ENCODE assay signal across 20 mouse cellular contexts in genomic region chr3:142963818-142964372, GRCm38 (mm10).
DNase-seq lines count a peak whose midpoint lies in the region; ATAC-seq and TF ChIP-seq lines count a peak whose summit lies in the region.
"Had no signal": no experiment of that assay in that cellular context is flagged by ENCODE, and none has a peak within 500 bp of the region (broad histone marks: within the 10 kb centered on the region; RNA-seq: fewer than 3 reads in every experiment).

No protein-coding gene starts in this region.

- no peak for TF ChIP-seq EP300 in lung, postnatal 0 days (IDR thresholded peaks at IDR 0.05)

- no peak overlapping the region for H3K4me2 ChIP-seq in lung, postnatal 0 days (replicated peaks; ENCODE audit: low read depth, low read length)
- H3K4me2 ChIP-seq in stomach, embryonic 14.5 days (replicated peaks; ENCODE audit: low read depth, low read length) = no peak overlapping the region
- no peak overlapping the region for H3K4me2 ChIP-seq in kidney, embryonic 15.5 days
- H3K4me2 ChIP-seq: embryonic facial prominence, embryonic 13.5 days; forebrain, embryonic 12.5 days; hindbrain, embryonic 13.5 days had no signal

- DNase-seq in lung, postnatal 0 days (ENCODE audit: low spot score) = peak; percentile 55
- no peak for DNase-seq in lung, adult 2 months
- peak; percentile 36 for DNase-seq in brain, adult 2 months (ENCODE audit: low read depth, low spot score)
- peak; percentile 23 for DNase-seq in telencephalon, adult 2 months (ENCODE audit: low read depth, low spot score)
- DNase-seq in kidney, adult 11 months = no peak
- DNase-seq: adrenal gland, postnatal 10 days; cerebellum, adult 18-20 months; cerebellum, adult 9-11 months; cerebellum, postnatal 36 days; gastrocnemius, adult 2 months; gastrocnemius, postnatal 25 days; heart, postnatal 10 days had no signal

- 81% methylated on average over 4 of the region's 4 CpGs for WGBS in lung, postnatal 0 days
- 76% methylated on average over 4 of the region's 4 CpGs for WGBS in lung, adult 2 months
- WGBS in stomach, embryonic 14.5 days = 75% methylated on average over 4 of the region's 4 CpGs
- WGBS in kidney, embryonic 15.5 days = 77% methylated on average over 4 of the region's 4 CpGs

- ATAC-seq in lung, postnatal 0 days = peak; percentile 50; the same call in 1 of the 2 replicates
- ATAC-seq in stomach, embryonic 14.5 days (ENCODE audit: insufficient number of reproducible peaks, insufficient read depth, low FRiP score, low read depth) = no peak
- no peak for ATAC-seq in kidney, embryonic 15.5 days (replicated peaks; ENCODE audit: low FRiP score)
- ATAC-seq: forebrain, embryonic 16.5 days; hindbrain, postnatal 0 days had no signal

- H3K27ac ChIP-seq in lung, postnatal 0 days (ENCODE audit: low read length) = no peak overlapping the region
- peak overlapping the region; percentile 21; the same call in 1 of the 2 replicates for H3K27ac ChIP-seq in stomach, embryonic 14.5 days (ENCODE audit: low read length)
- H3K27ac ChIP-seq in kidney, embryonic 15.5 days = no peak overlapping the region
- H3K27ac ChIP-seq: embryonic facial prominence, embryonic 13.5 days; forebrain, embryonic 12.5 days; gastrocnemius, adult 2 months; heart, embryonic 10.5 days; hindbrain, embryonic 13.5 days; hindbrain, postnatal 0 days had no signal

- no peaks in the 10 kb centered on the region for H3K27me3 ChIP-seq in lung, postnatal 0 days (replicated peaks; ENCODE audit: insufficient read depth, low read length)
- no peaks in the 10 kb centered on the region for H3K27me3 ChIP-seq in stomach, embryonic 14.5 days (ENCODE audit: control insufficient read depth, insufficient read depth, low read length)
- H3K27me3 ChIP-seq in kidney, embryonic 15.5 days = no peaks in the 10 kb centered on the region
- H3K27me3 ChIP-seq: embryonic facial prominence, embryonic 13.5 days; forebrain, embryonic 12.5 days; hindbrain, embryonic 13.5 days had no signal

- H3K4me3 ChIP-seq in lung, postnatal 0 days (ENCODE audit: low read depth, low read length) = no peak overlapping the region
- no peak overlapping the region for H3K4me3 ChIP-seq in lung, adult 2 months (replicated peaks; ENCODE audit: extremely low read depth, low read depth, low read length)
- no peak overlapping the region for H3K4me3 ChIP-seq in stomach, embryonic 14.5 days (ENCODE audit: low read depth, low read length)
- H3K4me3 ChIP-seq in kidney, embryonic 15.5 days (replicated peaks) = no peak overlapping the region
- H3K4me3 ChIP-seq: embryonic facial prominence, embryonic 13.5 days; forebrain, embryonic 12.5 days; gastrocnemius, adult 2 months; heart, embryonic 10.5 days; hindbrain, embryonic 13.5 days had no signal

- H3K9me3 ChIP-seq in lung, postnatal 0 days (ENCODE audit: low read length) = no peaks in the 10 kb centered on the region
- H3K9me3 ChIP-seq in stomach, embryonic 14.5 days (ENCODE audit: control insufficient read depth, low read depth, low read length) = no peaks in the 10 kb centered on the region
- no peaks in the 10 kb centered on the region for H3K9me3 ChIP-seq in kidney, embryonic 15.5 days (replicated peaks)
- H3K9me3 ChIP-seq: embryonic facial prominence, embryonic 13.5 days; forebrain, embryonic 12.5 days; heart, embryonic 10.5 days; hindbrain, embryonic 13.5 days had no signal

- no peak for TF ChIP-seq CTCF in lung, postnatal 0 days (IDR thresholded peaks at IDR 0.05)
- TF ChIP-seq CTCF in lung, adult 2 months (IDR thresholded peaks at IDR 0.05; ENCODE audit: insufficient read depth, low read length) = no peak

- H3K4me1 ChIP-seq in lung, postnatal 0 days (ENCODE audit: insufficient read depth, low read depth, low read length) = no peaks in the 10 kb centered on the region
- no peaks in the 10 kb centered on the region for H3K4me1 ChIP-seq in lung, adult 2 months (ENCODE audit: control insufficient read depth, insufficient read depth, low read length)
- H3K4me1 ChIP-seq in stomach, embryonic 14.5 days (ENCODE audit: control insufficient read depth, insufficient read depth, low read length) = no peaks in the 10 kb centered on the region
- H3K4me1 ChIP-seq in kidney, embryonic 15.5 days = no peaks in the 10 kb centered on the region
- H3K4me1 ChIP-seq: embryonic facial prominence, embryonic 13.5 days; forebrain, embryonic 12.5 days; heart, embryonic 10.5 days; hindbrain, embryonic 13.5 days had no signal

- no peak overlapping the region for H3K9ac ChIP-seq in lung, postnatal 0 days (replicated peaks; ENCODE audit: low read depth)
- no peak overlapping the region for H3K9ac ChIP-seq in stomach, embryonic 14.5 days (replicated peaks; ENCODE audit: low read depth, low read length)
- no peak overlapping the region for H3K9ac ChIP-seq in kidney, embryonic 15.5 days
- H3K9ac ChIP-seq: embryonic facial prominence, embryonic 13.5 days; forebrain, embryonic 12.5 days; hindbrain, embryonic 13.5 days had no signal

- no peak for TF ChIP-seq POLR2A in lung, adult 2 months (IDR thresholded peaks at IDR 0.05; ENCODE audit: borderline replicate concordance, extremely low read depth, low read depth, low read length)

- H3K36me3 ChIP-seq in lung, postnatal 0 days (ENCODE audit: insufficient read depth, low read length) = no peaks in the 10 kb centered on the region
- H3K36me3 ChIP-seq in stomach, embryonic 14.5 days (ENCODE audit: control insufficient read depth, insufficient read depth, low read length) = no peaks in the 10 kb centered on the region
- no peaks in the 10 kb centered on the region for H3K36me3 ChIP-seq in kidney, embryonic 15.5 days
- H3K36me3 ChIP-seq: embryonic facial prominence, embryonic 13.5 days; forebrain, embryonic 12.5 days; heart, embryonic 10.5 days; hindbrain, embryonic 13.5 days had no signal

Comparison
In these comparisons a context has a peak if more than half of its experiments do, and no peak if none do; other contexts are left out.
1. DNase-seq: peak in lung, postnatal 0 days (single experiment), brain, adult 2 months (single experiment) and telencephalon, adult 2 months (single experiment); none in lung, adult 2 months (single experiment) and kidney, adult 11 months (single experiment).